Mouse (Mus musculus): ENCODE results near the gene Gnptg.

GRCm38 (mm10) chr17:25225659-25226058 is 14.3 kb downstream of the Gnptg start:
- no peak for TF ChIP-seq GATA1 (IDR thresholded peaks at IDR 0.05; ENCODE audit: borderline replicate concordance, low read length)
- TF ChIP-seq FLI1 (IDR thresholded peaks at IDR 0.05; ENCODE audit: low read length) = no peak

Measured in megakaryocyte, embryonic 14.5 days (primary cell).